Mouse (Mus musculus) MEL (cell line): Measurements from ENCODE around the gene C9. TPM values are rescaled to one million over a fixed set of nuclear protein-coding genes. Genes with fewer than 3 reads are reported as not detected.

Experiments
- DNase-seq: peaks from one replicate; pipeline ENCODE4 v3.0.0; 2011; ENCODE audit warnings: low read depth, low spot score
- H3K27ac ChIP-seq: 2 replicates; pipeline ENCODE4 v1.5.1; 2012; ENCODE audit warnings: low read depth, mild to moderate bottlenecking, control low read depth, low read length, moderate library complexity; ENCODE audit not compliant: control insufficient read depth
- H3K27me3 ChIP-seq, 2 experiments: fragments of 150-350 bp in 1 of 2; sonication (generic) in 1 of 2; 2 replicates each; pipeline ENCODE4 v1.6.1; 2012; ENCODE audit warnings: low read length in 2 of 2, mild to moderate bottlenecking in 2 of 2, improper control_type of control experiment in 1 of 2, moderate library complexity in 1 of 2; ENCODE audit not compliant: insufficient read depth in 2 of 2, control insufficient read depth in 1 of 2
- H3K36me3 ChIP-seq, 2 experiments: 2 replicates each; pipeline ENCODE4 v1.6.1; 2012 to 2014; ENCODE audit warnings: low read length in 2 of 2, improper control_type of control experiment in 1 of 2, inconsistent platforms in 1 of 2, mild to moderate bottlenecking in 1 of 2; ENCODE audit not compliant: insufficient read depth in 2 of 2, control insufficient read depth in 1 of 2
- H3K4me1 ChIP-seq, 2 experiments: fragments of 150-350 bp in 1 of 2; sonication (generic) in 1 of 2; 2 replicates each; pipeline ENCODE4 v1.6.1; 2012; ENCODE audit warnings: low read length in 2 of 2, improper control_type of control experiment in 1 of 2, mild to moderate bottlenecking in 1 of 2; ENCODE audit not compliant: insufficient read depth in 2 of 2, control insufficient read depth in 1 of 2
- H3K4me3 ChIP-seq, 2 experiments: fragments of 150-350 bp in 1 of 2; sonication (generic) in 1 of 2; 2 replicates each; pipeline ENCODE4 v1.5.1; 2012; ENCODE audit warnings: low read depth in 2 of 2, low read length in 2 of 2, mild to moderate bottlenecking in 2 of 2, moderate library complexity in 2 of 2, control low read depth in 1 of 2, improper control_type of control experiment in 1 of 2; ENCODE audit not compliant: control insufficient read depth in 1 of 2, insufficient read depth in 1 of 2
- H3K79me2 ChIP-seq: 2 replicates; pipeline ENCODE4 v1.6.1; 2012; ENCODE audit warnings: mild to moderate bottlenecking, low read length, moderate library complexity; ENCODE audit not compliant: control insufficient read depth, poor library complexity, insufficient read depth
- H3K9ac ChIP-seq: 2 replicates; pipeline ENCODE4 v1.6.1; 2012; ENCODE audit warnings: low read depth, mild to moderate bottlenecking, control low read depth, low read length, moderate library complexity; ENCODE audit not compliant: control insufficient read depth, poor library complexity, severe bottlenecking
- H3K9me3 ChIP-seq: fragments of 150-350 bp; sonication (generic); replicated peaks from 2 replicates; pipeline ENCODE4 v1.6.1; 2012; ENCODE audit warnings: mild to moderate bottlenecking, low read length, improper control_type of control experiment, moderate library complexity; ENCODE audit not compliant: insufficient read depth
- BHLHE40 ChIP-seq: IDR thresholded peaks from 2 replicates; pipeline ENCODE4 v1.6.1; 2012; ENCODE audit warnings: low read depth, mild to moderate bottlenecking, inconsistent platforms, low read length, improper control_type of control experiment, borderline replicate concordance
- CHD1 ChIP-seq: IDR thresholded peaks from 2 replicates; pipeline ENCODE4 v1.6.1; 2012; ENCODE audit warnings: low read depth, mild to moderate bottlenecking, inconsistent platforms, low read length, improper control_type of control experiment
- CHD2 ChIP-seq: IDR thresholded peaks from 2 replicates; pipeline ENCODE4 v1.6.1; 2011; ENCODE audit warnings: low read length, improper control_type of control experiment
- CTCF ChIP-seq, 3 experiments: IDR thresholded peaks in 2 of 3; conservative IDR thresholded peaks in 1 of 3; 2 replicates each; pipeline ENCODE4 v1.5.1; 2011 to 2012; ENCODE audit warnings: low read length in 3 of 3, low read depth in 2 of 3, mild to moderate bottlenecking in 2 of 3, improper control_type of control experiment in 1 of 3, inconsistent platforms in 1 of 3, mixed read lengths in 1 of 3, moderate library complexity in 1 of 3; ENCODE audit not compliant: control insufficient read depth in 1 of 3, insufficient read depth in 1 of 3, poor library complexity in 1 of 3, severe bottlenecking in 1 of 3
- KAT2A ChIP-seq: conservative IDR thresholded peaks from 2 replicates; pipeline ENCODE4 v1.6.1; 2012; ENCODE audit warnings: low read depth, low read length, improper control_type of control experiment, inconsistent platforms
- MAX ChIP-seq: IDR thresholded peaks from 2 replicates; pipeline ENCODE4 v1.6.1; 2011; ENCODE audit warnings: low read length, improper control_type of control experiment
- MAZ ChIP-seq: IDR thresholded peaks from 2 replicates; pipeline ENCODE4 v1.6.1; 2012; ENCODE audit warnings: low read depth, mild to moderate bottlenecking, inconsistent platforms, low read length, improper control_type of control experiment
- MEF2A ChIP-seq: IDR thresholded peaks from 2 replicates; pipeline ENCODE4 v1.6.1; 2014; ENCODE audit warnings: low read depth, mild to moderate bottlenecking, inconsistent platforms, low read length, improper control_type of control experiment; ENCODE audit not compliant: poor library complexity, insufficient replicate concordance, severe bottlenecking; ENCODE audit errors: extremely low read depth
- MXI1 ChIP-seq: IDR thresholded peaks from 2 replicates; pipeline ENCODE4 v1.6.1; 2011; ENCODE audit warnings: mild to moderate bottlenecking, low read depth, low read length, improper control_type of control experiment
- MYB ChIP-seq: IDR thresholded peaks from 2 replicates; pipeline ENCODE4 v1.6.1; 2011; ENCODE audit warnings: mild to moderate bottlenecking, low read depth, low read length, improper control_type of control experiment
- NELFE ChIP-seq: IDR thresholded peaks from 2 replicates; pipeline ENCODE4 v1.6.1; 2011; ENCODE audit warnings: low read depth, low read length, improper control_type of control experiment
- NRF1 ChIP-seq: IDR thresholded peaks from 2 replicates; pipeline ENCODE4 v1.6.1; 2014; ENCODE audit warnings: low read depth, mild to moderate bottlenecking, inconsistent platforms, low read length, improper control_type of control experiment, moderate library complexity; ENCODE audit not compliant: poor library complexity, insufficient read depth, severe bottlenecking
- POLR2AphosphoS5 ChIP-seq: IDR thresholded peaks from 2 replicates; pipeline ENCODE4 v1.6.1; 2012; ENCODE audit warnings: low read depth, borderline replicate concordance, mild to moderate bottlenecking, inconsistent platforms, low read length, moderate library complexity, mixed read lengths
- RAD21 ChIP-seq: IDR thresholded peaks from 2 replicates; pipeline ENCODE4 v1.6.1; 2011; ENCODE audit warnings: mild to moderate bottlenecking, low read depth, low read length, improper control_type of control experiment
- RCOR1 ChIP-seq: IDR thresholded peaks from 2 replicates; pipeline ENCODE4 v1.6.1; 2012; ENCODE audit warnings: low read depth, mild to moderate bottlenecking, inconsistent platforms, low read length, improper control_type of control experiment
- SMC3 ChIP-seq: IDR thresholded peaks from 2 replicates; pipeline ENCODE4 v1.6.1; 2011; ENCODE audit warnings: low read depth, low read length, improper control_type of control experiment
- TCF12 ChIP-seq: IDR thresholded peaks from 2 replicates; pipeline ENCODE4 v1.6.1; 2014; ENCODE audit warnings: low read depth, mild to moderate bottlenecking, inconsistent platforms, low read length, improper control_type of control experiment, moderate library complexity
- USF1 ChIP-seq: IDR thresholded peaks from 2 replicates; pipeline ENCODE4 v1.6.1; 2014; ENCODE audit warnings: low read depth, mild to moderate bottlenecking, inconsistent platforms, low read length, improper control_type of control experiment, moderate library complexity
- USF2 ChIP-seq, 2 experiments: IDR thresholded peaks; 2 replicates each; pipeline ENCODE4 v1.6.1; 2011 to 2012; ENCODE audit warnings: improper control_type of control experiment in 2 of 2, low read length in 2 of 2, borderline replicate concordance in 1 of 2, inconsistent platforms in 1 of 2, low read depth in 1 of 2, mild to moderate bottlenecking in 1 of 2; ENCODE audit not compliant: insufficient read depth in 1 of 2
- ZC3H11A ChIP-seq: IDR thresholded peaks from 2 replicates; pipeline ENCODE4 v1.6.1; 2012; ENCODE audit warnings: low read depth, mild to moderate bottlenecking, inconsistent platforms, low read length, improper control_type of control experiment
- ZNF384 ChIP-seq: IDR thresholded peaks from 2 replicates; pipeline ENCODE4 v1.6.1; 2012; ENCODE audit warnings: low read depth, mild to moderate bottlenecking, inconsistent platforms, low read length, improper control_type of control experiment
- polyA plus RNA-seq, 2 experiments: library from polyadenylated mRNA; stranded (reverse) in 1 of 2; unstranded in 1 of 2; fragments of >175 nt in 1 of 2; fragments of >200 nt in 1 of 2; gene quantifications; 2 replicates each; pipeline versions ENCODE4 v1.2.1 to v1.2.4; 2012; ENCODE audit warnings: low replicate concordance in 2 of 2, low read depth in 1 of 2; ENCODE audit not compliant: insufficient read length in 2 of 2, insufficient read depth in 1 of 2, missing spikeins in 1 of 2
- total RNA-seq: library from RNA; depleted of rRNA; stranded (reverse); fragments of 300-350 nt; gene quantifications from 2 replicates; pipeline ENCODE4 v1.2.3, GENCODE M21; 2012

Gene C9
- total and polyA plus RNA-seq, 3 experiments = not detected

GRCm38 (mm10) chr15:6398881-6399280 lies 46.2 kb upstream of the C9 start:
- Histone ChIP-seq H3K36me3 (no peaks in the 10 kb centered on the region), H3K9me3 (no peaks in the 10 kb centered on the region), H3K79me2 (no peaks in the 10 kb centered on the region), H3K4me3 (no peak overlapping the region), H3K9ac (no peak overlapping the region), H3K4me1 (no peaks in the 10 kb centered on the region), H3K27me3 (no peaks in the 10 kb centered on the region; a peak in 2 of 4 replicates), H3K27ac (no peak overlapping the region)
- DNase-seq = no peak
- TF ChIP-seq MAZ (no peak), ZNF384 (no peak), CHD2 (no peak), ZC3H11A (no peak), MXI1 (no peak), MYB (no peak), KAT2A (no peak), NELFE (no peak), USF1 (no peak), BHLHE40 (no peak), MAX (no peak), CHD1 (no peak), POLR2AphosphoS5 (no peak), TCF12 (no peak)

DNA sequence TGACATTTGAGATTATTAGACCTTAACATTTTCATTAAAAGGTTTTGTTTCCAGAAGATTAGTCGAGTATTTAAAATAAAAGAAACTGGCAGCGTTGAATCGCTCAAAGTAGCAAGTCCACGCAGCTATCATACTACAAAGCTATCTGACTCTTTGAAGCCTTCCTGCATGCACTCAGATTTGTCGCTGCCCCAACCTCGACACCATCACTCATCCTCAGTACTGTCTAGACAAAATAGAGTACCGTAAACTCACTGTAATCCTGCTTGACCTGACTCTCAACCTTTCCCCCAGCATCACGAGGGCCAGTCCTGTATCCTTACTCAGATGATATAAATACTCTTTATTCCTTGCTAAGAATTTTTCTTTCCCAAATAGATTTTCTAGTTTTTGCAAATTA lies 45.0 kb upstream of the C9 start:
- TF ChIP-seq TCF12 (no peak), MYB (no peak), CHD2 (no peak), RCOR1 (no peak), RAD21 (no peak), NRF1 (no peak), MEF2A (no peak), USF2 (IDR thresholded peaks at IDR 0.05; ENCODE audit: borderline replicate concordance in 1 of 2, insufficient read depth in 1 of 2, low read depth in 1 of 2, low read length in 2 of 2) (no peak), NELFE (no peak), SMC3 (no peak), CTCF (IDR thresholded peaks at IDR 0.05 in 2 of 3, conservative IDR thresholded peaks at IDR 0.05 in 1 of 3; ENCODE audit: control insufficient read depth in 1 of 3, insufficient read depth in 1 of 3, low read depth in 2 of 3, low read length in 3 of 3, poor library complexity in 1 of 3, severe bottlenecking in 1 of 3) (no peak)
- H3K36me3 ChIP-seq = no peaks in the 10 kb centered on the region
- no peaks in the 10 kb centered on the region for H3K9me3 ChIP-seq

More for the DNA sequence above, 45.0 kb upstream of the C9 start:
- no peaks in the 10 kb centered on the region for H3K4me1 ChIP-seq
- no peak overlapping the region for H3K9ac ChIP-seq
- DNase-seq = no peak
- H3K79me2 ChIP-seq = no peaks in the 10 kb centered on the region
- H3K4me3 ChIP-seq = no peak overlapping the region
- no peaks in the 10 kb centered on the region; a peak in 2 of 4 replicates for H3K27me3 ChIP-seq
- H3K27ac ChIP-seq = no peak overlapping the region
